Mouse (Mus musculus): ENCODE data around the gene Gm5426.
"Not testable (repeated sequence)": the region's sequence is repeated elsewhere in the genome, so short reads cannot be mapped to it uniquely, and the experiment has no call there.

Gm5426 gene

DNA sequence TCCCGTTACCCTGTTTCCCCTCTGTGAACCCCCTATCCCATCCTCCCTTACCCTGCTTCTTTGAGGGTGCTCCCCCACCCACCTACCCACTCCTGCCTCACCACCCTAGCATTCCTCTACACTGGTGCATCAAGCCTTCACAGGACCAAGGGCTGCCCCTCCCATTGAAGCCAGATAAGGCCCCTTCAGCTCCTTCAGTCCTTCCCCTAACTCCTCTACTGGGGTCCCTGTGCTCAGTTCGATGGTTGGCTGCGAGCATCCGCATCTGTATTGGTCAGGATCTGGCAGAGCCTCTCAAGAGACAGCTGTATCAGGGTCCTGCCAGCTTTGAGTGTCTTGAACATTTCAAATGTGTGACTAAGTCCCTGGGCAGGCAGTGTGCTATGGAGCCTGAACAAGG, 2.9 kb downstream of the Gm5426 start:
- not testable (repeated sequence) for DNase-seq (ENCODE audit: low read depth)

- DNase-seq (ENCODE audit: low read depth): no peak
Measured at GRCm38 (mm10) chr10:96146578-96146977, 10.2 kb downstream of the Gm5426 start.

DNA sequence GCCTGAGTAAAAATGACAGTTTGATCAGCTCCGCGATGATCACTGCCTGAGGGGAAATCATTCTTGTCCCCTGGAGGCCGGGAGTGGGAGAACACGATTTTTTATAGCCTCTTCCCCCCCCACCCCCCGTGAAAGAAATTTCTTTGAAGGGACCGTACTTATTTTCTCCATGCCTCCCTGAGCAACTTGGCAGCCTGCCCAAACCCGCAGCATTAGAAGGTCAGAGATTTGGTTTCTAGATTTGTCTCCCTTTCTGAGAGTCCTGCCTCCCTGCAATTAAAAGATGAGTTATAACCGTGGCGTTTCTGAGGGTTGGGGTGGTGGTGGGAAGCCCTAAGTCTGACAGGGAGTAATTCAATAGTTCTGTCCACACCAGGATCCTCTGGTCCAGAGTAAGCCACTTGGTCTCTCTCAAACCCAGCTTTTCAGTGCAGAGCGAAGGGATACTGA, 11.9 kb downstream of the Gm5426 start:
- peak; percentile 92 for DNase-seq (ENCODE audit: low read depth)

- DNase-seq (ENCODE audit: low read depth): no peak
Measured at GRCm38 (mm10) chr10:96150401-96151116, 14.2 kb downstream of the Gm5426 start.

DNA sequence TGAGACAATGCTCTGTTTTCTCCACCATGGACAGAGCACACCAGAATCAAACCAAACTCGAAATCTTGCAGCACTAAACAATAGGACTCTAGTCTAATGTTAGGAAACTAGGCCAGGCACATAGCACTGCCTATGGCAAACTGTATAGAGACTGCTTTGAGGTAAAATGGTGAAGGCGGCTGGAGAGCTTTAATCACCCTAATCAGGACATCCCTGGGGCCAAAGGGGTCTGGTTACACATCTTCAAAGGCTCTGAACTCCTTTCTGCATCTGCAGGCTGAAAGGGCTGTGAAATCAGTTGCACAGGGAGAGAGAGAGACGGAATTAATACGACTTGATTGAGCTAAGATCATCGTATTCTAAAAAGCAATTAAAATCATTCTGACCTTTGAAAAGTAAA, 16.9 kb downstream of the Gm5426 start:
- DNase-seq (ENCODE audit: low read depth): no peak

- peak; percentile 87 for DNase-seq (ENCODE audit: low read depth)
Measured at GRCm38 (mm10) chr10:96162975-96163706, 26.7 kb downstream of the Gm5426 start.

- DNase-seq (ENCODE audit: low read depth): no peak
Measured at GRCm38 (mm10) chr10:96163791-96164190, 27.4 kb downstream of the Gm5426 start.

DNA sequence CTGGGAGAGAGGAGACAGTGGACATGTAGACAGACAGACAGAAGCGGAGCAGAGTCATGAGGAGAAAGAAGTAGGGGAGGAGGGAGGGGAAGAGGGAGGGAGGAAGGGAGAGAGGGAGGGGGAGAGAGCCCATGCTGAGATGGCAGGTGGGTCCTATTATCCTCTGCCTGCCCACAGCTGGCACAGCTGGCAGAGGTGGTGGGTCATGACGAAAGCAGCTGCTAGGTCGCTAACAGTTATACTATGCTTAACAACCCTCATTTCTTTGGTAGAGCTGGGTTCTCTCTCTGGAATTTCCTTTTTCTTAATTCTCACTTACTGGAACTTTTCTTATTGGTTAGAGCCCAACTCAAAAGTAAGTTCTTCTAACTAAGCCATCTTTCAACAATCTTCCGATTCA, 28.9 kb downstream of the Gm5426 start:
- no peak for DNase-seq (ENCODE audit: low read depth)

- DNase-seq (ENCODE audit: low read depth): no peak
Measured at GRCm38 (mm10) chr10:96168998-96169397, 32.6 kb downstream of the Gm5426 start.

GRCm38 (mm10) chr10:96171546-96171945, 35.1 kb downstream of the Gm5426 start:
- DNase-seq (ENCODE audit: low read depth): peak; percentile 45

- DNase-seq (ENCODE audit: low read depth): peak; percentile 79
Measured at GRCm38 (mm10) chr10:96172964-96173363, 36.6 kb downstream of the Gm5426 start.

GRCm38 (mm10) chr10:96173771-96174170, 37.4 kb downstream of the Gm5426 start:
- no peak for DNase-seq (ENCODE audit: low read depth)

- no peak for DNase-seq (ENCODE audit: low read depth)
Measured at GRCm38 (mm10) chr10:96176916-96177315, 40.5 kb downstream of the Gm5426 start.

DNA sequence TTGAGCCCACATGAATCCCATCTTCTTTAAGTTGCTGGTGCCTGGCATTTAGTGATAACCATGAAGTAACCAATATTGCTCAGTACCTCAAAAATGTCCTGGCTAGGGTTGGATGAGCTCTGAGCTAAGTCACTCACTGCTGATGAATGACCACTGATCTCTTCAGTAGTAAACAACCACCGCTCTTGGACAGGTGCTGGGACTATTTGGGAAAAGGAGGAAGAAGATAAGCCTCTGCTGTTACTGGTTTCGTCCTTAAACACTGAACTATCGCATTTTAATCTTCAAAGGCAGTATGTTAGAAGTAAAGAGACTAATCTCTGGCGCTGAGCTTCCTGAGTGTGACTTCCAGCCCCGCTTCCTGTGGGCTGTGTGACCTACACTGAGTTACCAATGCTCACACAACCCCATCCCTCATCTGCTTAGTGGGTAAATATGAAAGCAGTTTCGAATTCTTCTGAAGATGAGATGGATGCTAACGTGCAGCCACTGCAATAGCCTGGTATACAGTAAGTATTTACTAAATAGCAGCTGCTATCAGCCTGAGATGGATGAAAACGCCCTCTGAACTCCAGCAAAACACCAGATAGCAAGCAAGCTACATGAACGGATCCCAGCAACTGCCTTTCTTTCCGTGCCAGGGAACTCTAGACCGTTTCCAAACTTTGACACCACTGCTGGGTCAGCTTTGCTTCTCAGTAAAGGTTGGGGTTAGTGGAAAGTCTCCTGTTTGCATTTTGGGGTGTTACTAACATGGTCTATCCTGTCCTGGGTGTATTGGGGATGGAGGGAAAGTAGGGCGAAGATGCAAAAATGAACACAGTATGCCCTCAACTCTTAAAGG, 44.4 kb downstream of the Gm5426 start:
- DNase-seq (ENCODE audit: low read depth): no peak

GRCm38 (mm10) chr10:96181398-96181790, 45.0 kb downstream of the Gm5426 start:
- no peak for DNase-seq (ENCODE audit: low read depth)

DNA sequence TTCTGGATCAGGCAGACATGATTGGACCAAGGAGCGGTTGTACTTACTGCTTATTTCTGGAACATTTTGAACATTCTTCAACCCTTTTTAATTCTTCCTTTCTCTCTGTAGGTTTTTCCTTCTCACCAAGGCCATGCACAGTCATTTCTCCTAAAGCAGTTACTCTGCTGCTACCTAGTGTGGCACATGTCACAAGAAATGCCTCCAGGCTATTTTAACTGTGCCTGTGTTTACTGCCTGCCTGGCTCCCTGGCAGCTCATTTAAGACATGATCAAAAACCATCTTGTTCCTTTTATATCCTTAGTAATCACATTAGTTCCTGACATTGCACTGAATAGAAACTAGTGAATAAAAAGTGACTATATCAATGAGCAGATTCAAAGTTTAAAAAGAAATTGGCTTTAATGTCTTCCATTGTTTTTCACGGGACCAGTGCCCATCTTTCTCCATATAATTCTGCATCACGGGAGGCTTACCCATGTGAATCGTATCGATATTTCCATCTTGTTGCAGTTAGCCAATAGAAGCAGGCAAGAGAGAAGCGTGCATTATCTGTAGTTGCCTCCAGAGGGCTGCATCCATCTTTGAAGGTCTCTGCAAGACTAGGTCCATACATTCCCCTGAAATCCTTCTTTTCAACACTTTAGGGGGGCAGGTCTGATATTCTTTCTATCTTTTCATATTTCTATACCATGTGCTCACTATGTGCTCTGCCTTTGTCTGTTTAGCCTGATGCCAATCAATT, 45.7 kb downstream of the Gm5426 start:
- peak; percentile 22 for DNase-seq (ENCODE audit: low read depth)

- DNase-seq (ENCODE audit: low read depth): no peak
Measured at GRCm38 (mm10) chr10:96185026-96185425, 48.6 kb downstream of the Gm5426 start.

DNA sequence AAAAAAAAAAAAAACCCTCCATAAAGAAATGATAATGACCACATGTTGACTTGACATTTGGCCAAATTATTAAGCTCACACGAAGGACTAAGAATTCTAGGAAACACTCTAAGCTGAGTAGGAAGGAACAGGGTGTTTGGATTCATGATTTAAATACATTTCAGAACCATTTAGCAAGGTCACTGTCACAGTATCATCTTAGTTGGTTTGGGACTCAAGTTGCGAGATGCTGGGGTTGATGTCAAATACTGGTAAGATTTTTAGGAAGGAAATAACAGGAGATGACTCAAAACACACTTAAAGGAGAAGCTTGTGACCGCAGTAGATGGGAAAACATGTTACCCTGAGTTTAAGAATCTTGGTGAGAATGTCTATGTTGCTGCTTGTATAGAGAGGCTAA, 49.2 kb downstream of the Gm5426 start:
- no peak for DNase-seq (ENCODE audit: low read depth)

Measured in NIH3T3 (cell line).